Mouse (Mus musculus): ENCODE measurements around the gene Dgkz. TPM values are rescaled to one million over a fixed set of nuclear protein-coding genes. Genes with fewer than 3 reads are reported as not detected.
A peak's percentile ranks its signal among the peaks of the same experiment; 100 is the strongest.

Dgkz gene
- 43.8 and 48.8 TPM in 2 replicates for polyA plus RNA-seq (2016; fragmentation: Nextera tagmentation; extraction: Ambion mirVana)

GRCm38 (mm10) chr2:91975581-91976541 is at the start of gene Dgkz:
Gene Dgkz, minus strand, starts transcription at chr2:91975864.
- peak within 1 kb of the TSS; percentile 71 for H3K4me2 ChIP-seq
- 2% methylated on average over 78 of the region's 79 CpGs for WGBS
- no peaks in the 10 kb centered on the region for H3K36me3 ChIP-seq
- peak within 1 kb of the TSS; percentile 56 for H3K9ac ChIP-seq
- no peak within 1 kb of the TSS for H3K27ac ChIP-seq (ENCODE audit: poor library complexity, severe bottlenecking)
- H3K4me3 ChIP-seq = peak within 1 kb of the TSS; percentile 45
- H3K4me1 ChIP-seq (replicated peaks) = peaks cover 64% of the 10 kb centered on the region
- peak; percentile 33 for ATAC-seq (ENCODE audit: insufficient number of reproducible peaks, low FRiP score)
- peaks cover 31% of the 10 kb centered on the region for H3K27me3 ChIP-seq (replicated peaks)
- no peaks in the 10 kb centered on the region for H3K9me3 ChIP-seq (replicated peaks)

GRCm38 (mm10) chr2:92025202-92025601 is 49.5 kb upstream of the Dgkz start:
- no peak for ATAC-seq (ENCODE audit: insufficient number of reproducible peaks, low FRiP score)
- H3K36me3 ChIP-seq = no peaks in the 10 kb centered on the region
- H3K4me3 ChIP-seq = no peak overlapping the region
- H3K27ac ChIP-seq (ENCODE audit: poor library complexity, severe bottlenecking) = no peak overlapping the region
- H3K27me3 ChIP-seq (replicated peaks) = 0 out of 2 replicates have a peak, but pooled peaks cover 8% of the 10 kb centered on the region
- peaks cover 48% of the 10 kb centered on the region for H3K4me1 ChIP-seq (replicated peaks)
- no peaks in the 10 kb centered on the region for H3K9me3 ChIP-seq (replicated peaks)
- no peak overlapping the region for H3K4me2 ChIP-seq
- no peak overlapping the region for H3K9ac ChIP-seq
- WGBS = 77% methylated on average over 2 of the region's 2 CpGs

GRCm38 (mm10) chr2:92024274-92024672 is 48.6 kb upstream of the Dgkz start, which contains the start of gene Creb3l1:
Gene Creb3l1, minus strand, starts transcription at chr2:92024502.
- Histone ChIP-seq H3K27ac (ENCODE audit: poor library complexity, severe bottlenecking) (peak within 1 kb of the TSS; percentile 2; the same call in 1 of the 2 replicates), H3K9ac (peak within 1 kb of the TSS; percentile 88), H3K9me3 (replicated peaks) (no peaks in the 10 kb centered on the region), H3K36me3 (no peaks in the 10 kb centered on the region), H3K4me1 (replicated peaks) (peaks cover 48% of the 10 kb centered on the region), H3K4me3 (peak within 1 kb of the TSS; percentile 80), H3K27me3 (replicated peaks) (0 out of 2 replicates have a peak, but pooled peaks cover 8% of the 10 kb centered on the region), H3K4me2 (peak within 1 kb of the TSS; percentile 99)
- peak; percentile 36; the same call in 1 of the 2 replicates for ATAC-seq (ENCODE audit: insufficient number of reproducible peaks, low FRiP score)
- WGBS = 1% methylated on average over 24 of the region's 27 CpGs

GRCm38 (mm10) chr2:92023362-92024273 is 48.0 kb upstream of the Dgkz start:
- Histone ChIP-seq H3K27me3 (replicated peaks) (0 out of 2 replicates have a peak, but pooled peaks cover 8% of the 10 kb centered on the region), H3K4me1 (replicated peaks) (peaks cover 48% of the 10 kb centered on the region), H3K9me3 (replicated peaks) (no peaks in the 10 kb centered on the region), H3K4me3 (peak overlapping the region; percentile 80), H3K9ac (peak overlapping the region; percentile 88), H3K36me3 (no peaks in the 10 kb centered on the region), H3K4me2 (peak overlapping the region; percentile 99), H3K27ac (ENCODE audit: poor library complexity, severe bottlenecking) (peak overlapping the region; percentile 2; the same call in 1 of the 2 replicates)
- WGBS = 2% methylated on average over 45 of the region's 56 CpGs
- ATAC-seq (ENCODE audit: insufficient number of reproducible peaks, low FRiP score) = peak; percentile 34

- 12% methylated on average over 4 of the region's 4 CpGs for WGBS
- H3K36me3 ChIP-seq = no peaks in the 10 kb centered on the region
- 0 out of 2 replicates have a peak, but pooled peaks cover 8% of the 10 kb centered on the region for H3K27me3 ChIP-seq (replicated peaks)
- no peaks in the 10 kb centered on the region for H3K9me3 ChIP-seq (replicated peaks)
- H3K9ac ChIP-seq = no peak overlapping the region
- 0 out of 2 replicates have a peak, but pooled peaks have one; percentile 26 for ATAC-seq (ENCODE audit: insufficient number of reproducible peaks, low FRiP score)
- peaks cover 43% of the 10 kb centered on the region for H3K4me1 ChIP-seq (replicated peaks)
- H3K27ac ChIP-seq (ENCODE audit: poor library complexity, severe bottlenecking) = peak overlapping the region; percentile 59; the same call in 1 of the 2 replicates
- peak overlapping the region; percentile 34 for H3K4me2 ChIP-seq
- H3K4me3 ChIP-seq = 0 out of 2 replicates have a peak overlapping the region, but pooled peaks have one; percentile 5
These were observed 45.1 kb upstream of the Dgkz start for GRCm38 (mm10) chr2:92020676-92021265.

GRCm38 (mm10) chr2:92017440-92017839 is 41.8 kb upstream of the Dgkz start:
- WGBS = 53% methylated on average over 1 of the region's 1 CpGs
- Histone ChIP-seq H3K4me2 (no peak overlapping the region), H3K27ac (ENCODE audit: poor library complexity, severe bottlenecking) (no peak overlapping the region), H3K27me3 (replicated peaks) (0 out of 2 replicates have a peak, but pooled peaks cover 5% of the 10 kb centered on the region), H3K4me1 (replicated peaks) (peaks cover 49% of the 10 kb centered on the region), H3K4me3 (no peak overlapping the region), H3K9ac (no peak overlapping the region), H3K36me3 (no peaks in the 10 kb centered on the region), H3K9me3 (replicated peaks) (no peaks in the 10 kb centered on the region)
- ATAC-seq (ENCODE audit: insufficient number of reproducible peaks, low FRiP score) = no peak

GRCm38 (mm10) chr2:92016981-92017380 is 41.3 kb upstream of the Dgkz start:
- no peak overlapping the region for H3K4me3 ChIP-seq
- H3K9ac ChIP-seq = no peak overlapping the region
- H3K36me3 ChIP-seq = no peaks in the 10 kb centered on the region
- H3K4me1 ChIP-seq (replicated peaks) = peaks cover 49% of the 10 kb centered on the region
- H3K4me2 ChIP-seq = 0 out of 2 replicates have a peak overlapping the region, but pooled peaks have one; percentile 15
- 34% methylated on average over 3 of the region's 3 CpGs for WGBS
- H3K27ac ChIP-seq (ENCODE audit: poor library complexity, severe bottlenecking) = no peak overlapping the region
- ATAC-seq (ENCODE audit: insufficient number of reproducible peaks, low FRiP score) = no peak
- H3K9me3 ChIP-seq (replicated peaks) = no peaks in the 10 kb centered on the region
- 0 out of 2 replicates have a peak, but pooled peaks cover under 1% of the 10 kb centered on the region for H3K27me3 ChIP-seq (replicated peaks)

- ATAC-seq (ENCODE audit: insufficient number of reproducible peaks, low FRiP score) = no peak
- WGBS = 79% methylated on average over 5 of the region's 5 CpGs
- Histone ChIP-seq H3K27ac (ENCODE audit: poor library complexity, severe bottlenecking) (no peak overlapping the region), H3K27me3 (replicated peaks) (0 out of 2 replicates have a peak, but pooled peaks cover 6% of the 10 kb centered on the region), H3K36me3 (no peaks in the 10 kb centered on the region), H3K9me3 (replicated peaks) (no peaks in the 10 kb centered on the region), H3K4me2 (no peak overlapping the region), H3K4me3 (no peak overlapping the region), H3K4me1 (replicated peaks) (peaks cover 42% of the 10 kb centered on the region), H3K9ac (no peak overlapping the region)
These were observed 39.2 kb upstream of the Dgkz start for GRCm38 (mm10) chr2:92014891-92015290.

GRCm38 (mm10) chr2:92014248-92014647 is 38.6 kb upstream of the Dgkz start:
- H3K9ac ChIP-seq = no peak overlapping the region
- no peaks in the 10 kb centered on the region for H3K36me3 ChIP-seq
- no peak for ATAC-seq (ENCODE audit: insufficient number of reproducible peaks, low FRiP score)
- H3K4me3 ChIP-seq = no peak overlapping the region
- H3K27ac ChIP-seq (ENCODE audit: poor library complexity, severe bottlenecking) = no peak overlapping the region
- WGBS = 75% methylated on average over 6 of the region's 6 CpGs
- no peaks in the 10 kb centered on the region for H3K9me3 ChIP-seq (replicated peaks)
- H3K27me3 ChIP-seq (replicated peaks) = 0 out of 2 replicates have a peak, but pooled peaks cover 6% of the 10 kb centered on the region
- H3K4me2 ChIP-seq = no peak overlapping the region
- peaks cover 47% of the 10 kb centered on the region for H3K4me1 ChIP-seq (replicated peaks)

- peaks cover 52% of the 10 kb centered on the region for H3K4me1 ChIP-seq (replicated peaks)
- H3K9me3 ChIP-seq (replicated peaks) = no peaks in the 10 kb centered on the region
- H3K4me2 ChIP-seq = no peak overlapping the region
- ATAC-seq (ENCODE audit: insufficient number of reproducible peaks, low FRiP score) = no peak; the same call in 1 of the 2 replicates
- 0 out of 2 replicates have a peak, but pooled peaks cover 6% of the 10 kb centered on the region for H3K27me3 ChIP-seq (replicated peaks)
- H3K4me3 ChIP-seq = no peak overlapping the region
- WGBS = 31% methylated on average over 8 of the region's 8 CpGs
- no peaks in the 10 kb centered on the region for H3K36me3 ChIP-seq
- no peak overlapping the region for H3K9ac ChIP-seq
- H3K27ac ChIP-seq (ENCODE audit: poor library complexity, severe bottlenecking) = no peak overlapping the region
These were observed 37.2 kb upstream of the Dgkz start for GRCm38 (mm10) chr2:92012768-92013445.

Measured in heart, embryonic 12.5 days (tissue).